Mouse (Mus musculus) urinary bladder, postnatal 10 days (tissue): ENCODE measurements around the gene Phyhipl.

Experiments
- DNase-seq: peaks from one replicate; pipeline ENCODE4 v3.0.0; 2022; ENCODE audit warnings: low spot score

The Phyhipl gene

GRCm38 (mm10) chr10:70655828-70656227, at the start of gene Phyhipl:
TSS of gene Phyhipl (minus strand) at chr10:70655965.
- DNase-seq: no peak

GRCm38 (mm10) chr10:70703211-70703610, 47.4 kb upstream of the Phyhipl start:
- DNase-seq: no peak

DNA sequence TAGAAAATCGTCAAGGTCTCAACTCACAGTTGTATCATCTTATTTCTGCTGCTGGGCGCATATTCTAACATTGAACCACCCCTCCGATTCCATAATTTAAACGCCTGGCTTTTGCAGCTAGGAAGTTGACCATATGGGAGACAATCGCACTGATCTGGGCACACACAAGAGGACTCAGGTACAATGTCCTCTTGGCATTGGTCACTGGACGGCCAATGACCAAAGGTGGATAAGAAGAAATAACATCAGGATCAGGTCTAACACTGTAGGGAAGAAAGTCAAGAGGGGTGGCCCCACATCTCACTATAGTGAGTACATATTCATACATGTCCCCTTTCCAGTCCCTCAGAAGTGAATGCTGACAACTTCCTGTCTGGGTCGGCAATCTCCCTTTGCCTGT, 43.8 kb upstream of the Phyhipl start:
- no peak for DNase-seq

DNA sequence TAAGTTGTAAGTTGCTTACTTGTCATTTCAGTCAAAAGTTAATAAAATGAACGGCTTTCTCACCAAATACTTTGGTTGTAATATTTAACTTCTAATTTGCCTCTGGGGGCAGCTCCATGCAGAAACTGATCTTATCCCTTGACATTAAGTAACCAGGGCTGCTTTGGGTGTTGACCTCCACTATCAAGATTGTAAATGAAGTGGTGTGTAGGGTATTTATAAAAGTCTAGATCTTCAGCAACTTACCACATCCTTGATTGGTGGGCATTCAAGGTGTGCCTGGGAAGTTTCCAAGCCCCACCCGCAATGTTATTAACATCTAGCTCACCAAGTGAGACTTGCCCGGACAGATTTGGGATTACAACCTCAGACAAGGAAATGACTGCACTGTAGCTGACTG, 42.2 kb upstream of the Phyhipl start:
- no peak for DNase-seq

GRCm38 (mm10) chr10:70696748-70697585, 41.2 kb upstream of the Phyhipl start:
- DNase-seq: no peak

GRCm38 (mm10) chr10:70689346-70689745, 33.6 kb upstream of the Phyhipl start:
- no peak for DNase-seq

GRCm38 (mm10) chr10:70688881-70689280, 33.1 kb upstream of the Phyhipl start:
- DNase-seq: no peak

- DNase-seq: no peak
These were observed 31.4 kb upstream of the Phyhipl start for GRCm38 (mm10) chr10:70686941-70687703.

DNA sequence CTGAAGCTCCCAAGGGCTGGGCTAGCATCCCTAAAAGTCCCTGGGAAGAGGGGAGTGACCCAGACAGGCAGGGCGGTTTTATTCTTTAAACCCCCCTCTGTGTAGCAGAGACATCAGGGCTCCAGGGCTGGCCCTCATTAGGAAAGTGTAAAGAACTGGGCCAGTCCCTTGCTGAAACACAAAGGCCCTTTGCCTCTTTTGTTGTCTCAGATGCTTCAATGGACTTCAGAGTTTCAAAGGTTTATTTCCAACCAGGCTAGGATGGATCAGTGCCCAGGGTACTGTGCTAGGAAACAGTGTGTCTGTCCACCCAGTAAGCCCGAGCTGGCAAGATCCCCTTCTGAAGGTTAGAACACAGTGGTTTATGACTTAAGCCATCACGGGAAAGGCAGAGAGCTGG, 30.7 kb upstream of the Phyhipl start:
- no peak for DNase-seq

GRCm38 (mm10) chr10:70683508-70683907, 27.7 kb upstream of the Phyhipl start:
- no peak for DNase-seq

DNA sequence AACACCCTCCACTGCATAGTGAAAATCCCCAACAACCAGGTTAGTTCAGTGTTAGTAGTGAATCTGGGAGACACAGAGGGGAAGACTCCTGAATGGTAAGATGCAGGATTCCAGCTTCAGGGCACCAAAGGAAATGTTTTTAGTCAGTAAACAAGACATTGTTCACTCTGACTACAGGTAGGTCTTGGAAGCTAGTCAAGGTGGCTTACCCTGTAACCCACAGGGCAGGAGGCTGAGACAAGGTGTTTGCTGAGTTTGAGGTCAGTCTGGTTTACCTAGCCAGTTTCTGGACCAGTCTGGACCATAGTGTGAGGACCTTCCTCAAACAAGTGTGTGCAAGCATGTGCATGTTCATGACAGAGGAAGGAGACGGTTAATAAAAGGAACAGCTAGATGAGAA, 22.2 kb upstream of the Phyhipl start:
- DNase-seq: no peak

- DNase-seq: no peak
These were observed 507 bp upstream of the Phyhipl start for GRCm38 (mm10) chr10:70656272-70656671.

- DNase-seq: no peak
These were observed 1.1 kb downstream of the Phyhipl start for GRCm38 (mm10) chr10:70654655-70655054.

DNA sequence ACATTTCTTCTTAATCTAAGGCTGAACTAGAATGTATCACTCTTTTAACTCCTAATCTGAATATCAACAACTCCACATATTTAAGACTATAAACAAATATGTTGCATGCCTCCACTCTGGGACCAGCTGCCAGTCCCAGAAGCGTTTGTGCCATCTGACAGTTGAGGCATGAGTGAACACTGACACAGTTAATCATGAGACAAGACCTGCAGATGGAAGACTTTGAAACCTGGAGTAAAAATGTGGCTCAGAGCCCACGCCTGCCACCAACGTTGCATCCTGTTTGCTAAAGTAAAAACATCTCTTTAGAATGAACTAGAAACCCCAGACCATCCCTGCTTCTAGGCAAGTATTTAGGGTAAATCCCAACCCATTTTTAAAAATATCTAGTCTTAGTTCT, 1.6 kb downstream of the Phyhipl start:
- no peak for DNase-seq

GRCm38 (mm10) chr10:70651769-70652648, 3.8 kb downstream of the Phyhipl start:
- DNase-seq: no peak

- no peak for DNase-seq
These were observed 6.9 kb downstream of the Phyhipl start for GRCm38 (mm10) chr10:70648831-70649230.

DNA sequence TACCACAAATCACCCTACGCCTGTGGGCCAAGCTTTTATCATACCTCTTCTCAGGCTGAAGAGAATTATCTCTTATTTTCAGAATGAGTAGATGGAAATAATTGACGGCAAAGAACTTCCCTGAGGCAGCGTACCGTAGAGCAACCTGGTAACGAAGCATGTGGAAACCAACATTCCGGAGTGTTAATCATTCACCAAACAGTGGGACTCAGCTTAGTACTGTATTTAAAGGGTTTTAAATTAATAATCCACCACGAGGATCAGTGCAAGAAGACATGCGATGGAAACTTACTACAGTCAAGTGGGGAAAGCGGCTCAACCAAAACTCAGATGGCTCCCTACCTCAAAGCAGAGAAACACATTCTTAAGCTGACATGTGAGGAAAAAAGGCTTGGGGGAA, 12.6 kb downstream of the Phyhipl start:
- DNase-seq: no peak

DNA sequence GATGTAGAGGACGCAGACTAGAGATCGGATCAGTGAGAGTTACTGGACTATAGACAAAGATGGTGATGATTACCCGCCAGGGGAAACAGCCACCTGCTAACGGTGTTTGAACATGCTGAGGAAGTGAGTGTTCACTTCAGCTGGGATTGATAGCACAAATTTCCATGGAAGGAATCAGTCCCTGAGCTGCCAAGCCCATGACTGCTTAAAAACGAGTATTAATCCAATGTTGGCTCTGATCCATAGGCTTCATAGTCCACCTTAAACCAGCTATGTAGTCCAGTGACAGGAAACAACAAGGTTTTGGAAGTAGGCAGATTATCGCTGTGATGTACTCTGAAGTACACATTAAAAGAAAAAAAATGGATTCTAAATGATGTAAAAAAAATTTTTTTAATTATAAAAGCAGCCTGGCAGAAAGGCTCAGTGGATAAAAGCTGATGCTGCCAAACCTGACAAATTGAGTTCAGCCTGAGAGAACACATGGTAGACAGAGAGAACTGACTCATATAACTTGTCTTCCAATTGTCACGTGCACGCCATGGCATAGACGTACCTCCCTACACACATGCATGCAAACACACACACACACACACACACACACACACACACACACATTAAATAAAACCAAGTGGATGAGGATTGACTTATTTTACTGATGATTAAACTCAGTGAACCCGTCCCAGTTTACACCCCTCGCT, 14.7 kb downstream of the Phyhipl start:
- no peak for DNase-seq

DNA sequence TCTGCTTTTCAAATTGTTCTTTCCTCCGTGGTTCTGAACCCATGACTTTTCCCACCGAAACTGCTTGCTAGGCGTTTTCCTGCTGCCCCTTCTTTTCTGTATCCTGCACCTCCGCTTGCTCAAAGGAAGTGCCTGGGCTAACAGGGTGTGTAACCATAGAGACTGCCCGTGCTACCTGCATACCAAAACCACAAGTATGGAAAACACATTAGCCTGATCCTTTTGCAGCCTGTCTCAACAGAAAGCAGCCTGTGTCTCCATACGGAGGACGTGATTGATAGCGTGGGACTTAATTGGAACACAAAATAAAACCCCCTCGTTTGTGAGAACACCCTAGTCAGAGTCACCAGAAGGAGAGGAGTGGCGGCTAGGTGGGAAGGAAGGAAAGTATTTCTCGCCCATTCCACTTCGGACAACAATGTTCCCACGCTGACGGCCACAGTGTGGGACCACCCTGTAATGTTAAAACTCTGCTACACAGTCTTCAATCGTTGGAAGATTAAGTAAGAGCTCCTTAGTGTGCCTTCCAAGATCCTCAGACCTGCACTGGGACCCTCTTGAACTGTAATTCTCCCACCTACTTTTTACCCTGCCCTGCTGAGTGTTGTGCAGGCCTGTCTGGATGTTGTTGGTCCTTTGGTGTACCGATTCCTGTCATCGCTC, 15.6 kb downstream of the Phyhipl start:
- DNase-seq: no peak

DNA sequence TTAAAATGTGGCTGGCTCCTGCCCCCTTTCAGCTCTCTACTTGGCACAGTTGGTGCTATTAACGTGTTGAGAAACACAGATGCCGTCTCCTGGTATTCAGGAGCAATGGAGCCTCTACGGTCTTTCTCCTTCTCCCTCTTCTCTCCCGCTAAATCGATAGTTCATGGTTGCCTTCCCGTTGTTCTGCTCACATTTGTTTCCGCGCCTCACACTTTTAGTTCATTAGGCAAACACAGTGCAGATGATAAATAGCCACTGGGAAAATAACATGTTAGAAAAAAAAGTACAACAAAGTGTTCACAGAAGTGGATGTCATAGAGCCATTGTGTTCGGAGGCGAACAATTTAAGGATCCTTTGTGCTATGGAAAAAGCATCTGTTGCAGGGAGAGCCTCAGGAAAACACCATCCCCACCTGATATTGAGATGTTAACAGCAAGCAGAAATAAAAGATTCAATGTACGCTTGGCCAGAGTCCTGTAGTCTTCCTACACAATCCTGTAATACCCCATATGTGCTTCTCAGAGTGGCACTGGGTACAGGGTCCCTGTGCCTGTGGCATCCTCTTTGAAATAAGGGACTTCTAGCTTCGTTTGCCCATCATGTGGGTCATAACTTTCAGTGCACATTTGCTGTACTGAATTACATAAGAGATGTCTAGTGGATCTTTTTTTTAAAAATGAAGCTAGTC, 18.0 kb downstream of the Phyhipl start:
- DNase-seq: no peak

GRCm38 (mm10) chr10:70635261-70635660, 20.5 kb downstream of the Phyhipl start:
- no peak for DNase-seq
